Mouse (Mus musculus): Measurements from ENCODE around the gene Inpp5a. TPM values are rescaled to one million over a fixed set of nuclear protein-coding genes. Genes with fewer than 3 reads are reported as not detected.
"Not testable (repeated sequence)": the region's sequence is repeated elsewhere in the genome, so short reads cannot be mapped to it uniquely, and the experiment has no call there.

Inpp5a gene
- polyA plus RNA-seq, 1 experiment from 2014 or later = 17.4 TPM

DNA sequence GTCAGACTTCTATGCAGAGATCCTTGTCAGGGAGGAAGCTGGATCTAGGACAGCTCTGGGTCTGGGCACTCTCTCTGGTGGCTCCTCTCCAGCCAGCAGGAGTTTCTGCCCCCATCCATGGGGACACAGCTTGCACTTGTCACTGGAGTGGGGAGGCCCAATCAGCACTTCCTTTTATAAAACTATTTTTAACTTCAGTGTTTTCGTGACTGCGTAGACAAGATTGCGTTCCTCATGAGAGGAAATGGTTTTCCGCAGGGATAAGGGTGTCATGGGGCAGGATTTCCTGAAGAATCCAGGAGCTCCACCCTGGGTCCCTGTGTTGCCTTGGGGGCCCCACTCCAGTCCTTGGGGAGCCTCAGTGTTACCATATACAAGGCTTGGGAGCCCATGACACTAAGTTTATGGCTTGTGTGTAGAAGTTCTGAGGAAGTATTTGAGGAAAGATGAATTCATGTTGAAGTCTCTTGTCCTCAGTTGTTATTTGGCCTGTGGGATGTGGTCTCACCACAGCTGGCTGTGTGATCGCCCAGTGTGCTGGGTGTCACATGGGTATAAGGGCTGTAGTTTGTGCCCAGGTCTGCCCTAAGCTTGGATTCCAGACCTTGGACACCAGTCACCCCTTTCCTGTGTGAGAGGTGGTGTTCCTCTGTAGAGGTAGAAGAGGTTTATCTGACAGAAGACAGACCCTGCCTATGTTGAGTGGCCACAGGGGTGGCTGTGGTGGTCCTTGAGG lies 45.4 kb downstream of the Inpp5a start:
- no peak overlapping the region for H3K9ac ChIP-seq (ENCODE audit: low read depth, low read length)
- H3K4me2 ChIP-seq (ENCODE audit: low read length) = no peak overlapping the region
- H3K9me3 ChIP-seq (ENCODE audit: control insufficient read depth, low read length) = no peaks in the 10 kb centered on the region
- H3K36me3 ChIP-seq (ENCODE audit: control insufficient read depth, insufficient read depth, low read length) = no peaks in the 10 kb centered on the region
- WGBS = 86% methylated on average over 5 of the region's 5 CpGs
- ATAC-seq = no peak
- no peaks in the 10 kb centered on the region for H3K27me3 ChIP-seq (replicated peaks; ENCODE audit: control insufficient read depth, insufficient read depth, low read length)
- no peak overlapping the region for H3K27ac ChIP-seq (ENCODE audit: low read depth, low read length)
- no peak overlapping the region for H3K4me3 ChIP-seq (ENCODE audit: low read length)
- peaks cover 6% of the 10 kb centered on the region for H3K4me1 ChIP-seq (ENCODE audit: control insufficient read depth, insufficient read depth, low read depth, low read length)

GRCm38 (mm10) chr7:139434931-139435330 lies 46.0 kb downstream of the Inpp5a start:
- not testable (repeated sequence) for H3K4me1 ChIP-seq (ENCODE audit: control insufficient read depth, insufficient read depth, low read depth, low read length); ATAC-seq; H3K27ac ChIP-seq (ENCODE audit: low read depth, low read length); H3K9ac ChIP-seq (ENCODE audit: low read depth, low read length); H3K27me3 ChIP-seq (replicated peaks; ENCODE audit: control insufficient read depth, insufficient read depth, low read length); H3K9me3 ChIP-seq (ENCODE audit: control insufficient read depth, low read length); H3K4me3 ChIP-seq (ENCODE audit: low read length); H3K36me3 ChIP-seq (ENCODE audit: control insufficient read depth, insufficient read depth, low read length); H3K4me2 ChIP-seq (ENCODE audit: low read length)
- WGBS = 95% methylated on average over 2 of the region's 2 CpGs

- Histone ChIP-seq H3K4me1 (ENCODE audit: control insufficient read depth, insufficient read depth, low read depth, low read length) (peaks cover 6% of the 10 kb centered on the region), H3K4me3 (ENCODE audit: low read length) (no peak overlapping the region), H3K9me3 (ENCODE audit: control insufficient read depth, low read length) (no peaks in the 10 kb centered on the region), H3K4me2 (ENCODE audit: low read length) (no peak overlapping the region), H3K27me3 (replicated peaks; ENCODE audit: control insufficient read depth, insufficient read depth, low read length) (no peaks in the 10 kb centered on the region), H3K36me3 (ENCODE audit: control insufficient read depth, insufficient read depth, low read length) (no peaks in the 10 kb centered on the region), H3K27ac (ENCODE audit: low read depth, low read length) (no peak overlapping the region), H3K9ac (ENCODE audit: low read depth, low read length) (no peak overlapping the region)
- no peak for ATAC-seq
Measured at GRCm38 (mm10) chr7:139435749-139436148, 46.8 kb downstream of the Inpp5a start.

DNA sequence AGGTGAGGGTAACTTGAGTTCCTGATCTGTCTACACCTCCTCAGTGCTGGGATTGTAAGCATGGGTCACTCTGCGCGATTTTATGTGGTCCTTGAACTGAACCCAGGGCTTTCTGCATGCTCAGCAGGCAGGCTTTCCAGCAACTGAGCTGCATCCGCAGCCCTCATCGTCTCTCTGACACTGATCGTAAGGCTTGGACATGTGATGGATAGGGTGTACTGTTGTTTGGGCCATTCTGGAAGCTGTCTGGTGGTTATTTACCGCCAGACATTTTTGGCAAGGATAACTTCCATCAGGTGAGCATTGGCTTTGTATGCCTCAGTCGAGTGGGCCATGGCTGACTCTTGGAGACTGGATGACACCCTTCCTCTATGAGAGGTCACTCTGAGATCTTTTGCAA lies 48.0 kb downstream of the Inpp5a start:
- Histone ChIP-seq H3K9ac (ENCODE audit: low read depth, low read length) (no peak overlapping the region), H3K4me3 (ENCODE audit: low read length) (no peak overlapping the region), H3K9me3 (ENCODE audit: control insufficient read depth, low read length) (no peaks in the 10 kb centered on the region), H3K4me2 (ENCODE audit: low read length) (no peak overlapping the region), H3K27me3 (replicated peaks; ENCODE audit: control insufficient read depth, insufficient read depth, low read length) (no peaks in the 10 kb centered on the region), H3K4me1 (ENCODE audit: control insufficient read depth, insufficient read depth, low read depth, low read length) (peaks cover 10% of the 10 kb centered on the region), H3K36me3 (ENCODE audit: control insufficient read depth, insufficient read depth, low read length) (no peaks in the 10 kb centered on the region), H3K27ac (ENCODE audit: low read depth, low read length) (no peak overlapping the region)
- ATAC-seq = no peak
- WGBS = 80% methylated on average over 7 of the region's 7 CpGs

DNA sequence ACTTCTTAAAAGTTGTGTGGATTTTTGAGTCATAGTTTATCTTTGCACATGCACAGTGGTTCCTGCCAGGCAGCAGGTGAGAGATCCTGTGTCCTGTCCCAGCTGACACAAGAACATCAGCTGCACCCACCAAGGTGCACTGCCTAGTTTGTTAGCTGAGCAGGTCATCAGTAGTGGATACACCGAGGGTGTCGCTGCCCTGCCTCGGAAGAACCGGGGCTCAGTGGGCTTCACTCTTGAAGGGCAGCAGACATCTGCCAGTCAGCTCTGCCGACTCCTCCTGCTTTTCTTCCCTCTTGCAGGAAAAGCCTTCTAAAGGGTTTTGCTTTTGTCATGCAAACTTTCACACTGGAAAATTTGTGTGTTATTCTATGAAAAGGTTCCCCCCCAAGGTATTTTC lies 48.6 kb downstream of the Inpp5a start:
- Histone ChIP-seq H3K27ac (ENCODE audit: low read depth, low read length) (no peak overlapping the region), H3K4me2 (ENCODE audit: low read length) (no peak overlapping the region), H3K9me3 (ENCODE audit: control insufficient read depth, low read length) (no peaks in the 10 kb centered on the region), H3K36me3 (ENCODE audit: control insufficient read depth, insufficient read depth, low read length) (no peaks in the 10 kb centered on the region), H3K27me3 (replicated peaks; ENCODE audit: control insufficient read depth, insufficient read depth, low read length) (no peaks in the 10 kb centered on the region), H3K4me1 (ENCODE audit: control insufficient read depth, insufficient read depth, low read depth, low read length) (peaks cover 10% of the 10 kb centered on the region), H3K4me3 (ENCODE audit: low read length) (no peak overlapping the region), H3K9ac (ENCODE audit: low read depth, low read length) (no peak overlapping the region)
- WGBS = 49% methylated on average over 5 of the region's 5 CpGs
- no peak for ATAC-seq

DNA sequence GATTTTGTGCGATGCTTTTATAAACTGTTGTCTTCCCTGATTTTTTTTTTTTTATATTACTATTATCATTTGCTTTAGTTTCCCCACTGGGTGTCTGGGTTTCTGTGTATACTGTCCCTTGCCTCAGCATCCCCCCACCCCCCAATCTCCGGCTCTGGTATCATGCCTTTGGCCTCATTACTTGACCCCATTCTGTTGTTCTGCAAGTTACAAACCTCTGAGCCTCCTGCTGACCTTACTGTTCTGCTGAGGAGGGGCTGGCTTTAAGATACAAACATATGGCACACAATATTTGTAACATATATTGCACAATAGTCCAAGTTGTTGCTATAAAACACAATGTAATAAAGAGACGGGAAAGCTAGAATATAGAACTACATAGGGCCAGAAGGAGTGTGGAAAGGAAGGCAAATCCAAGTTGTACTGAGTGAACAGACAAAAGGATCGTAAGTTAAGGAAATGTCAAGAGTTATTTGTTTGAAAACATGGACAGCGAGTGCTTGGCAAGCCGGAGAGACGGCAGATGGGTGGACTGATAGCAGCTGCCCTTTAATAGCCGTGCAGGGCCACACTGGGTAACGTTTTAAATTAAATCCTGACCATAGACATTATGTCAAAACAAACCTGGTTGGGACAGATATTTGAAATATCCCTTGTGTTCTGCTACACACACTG lies 49.2 kb downstream of the Inpp5a start:
- Histone ChIP-seq H3K27me3 (replicated peaks; ENCODE audit: control insufficient read depth, insufficient read depth, low read length) (no peaks in the 10 kb centered on the region), H3K4me1 (ENCODE audit: control insufficient read depth, insufficient read depth, low read depth, low read length) (peaks cover 10% of the 10 kb centered on the region), H3K4me3 (ENCODE audit: low read length) (no peak overlapping the region), H3K9ac (ENCODE audit: low read depth, low read length) (no peak overlapping the region), H3K4me2 (ENCODE audit: low read length) (no peak overlapping the region), H3K9me3 (ENCODE audit: control insufficient read depth, low read length) (no peaks in the 10 kb centered on the region), H3K27ac (ENCODE audit: low read depth, low read length) (no peak overlapping the region), H3K36me3 (ENCODE audit: control insufficient read depth, insufficient read depth, low read length) (no peaks in the 10 kb centered on the region)
- WGBS = 40% methylated on average over 9 of the region's 9 CpGs
- no peak for ATAC-seq

GRCm38 (mm10) chr7:139438601-139438945 lies 49.7 kb downstream of the Inpp5a start:
- Histone ChIP-seq H3K36me3 (ENCODE audit: control insufficient read depth, insufficient read depth, low read length) (no peaks in the 10 kb centered on the region), H3K9ac (ENCODE audit: low read depth, low read length) (no peak overlapping the region), H3K4me2 (ENCODE audit: low read length) (no peak overlapping the region), H3K27me3 (replicated peaks; ENCODE audit: control insufficient read depth, insufficient read depth, low read length) (no peaks in the 10 kb centered on the region), H3K4me3 (ENCODE audit: low read length) (no peak overlapping the region), H3K9me3 (ENCODE audit: control insufficient read depth, low read length) (no peaks in the 10 kb centered on the region), H3K4me1 (ENCODE audit: control insufficient read depth, insufficient read depth, low read depth, low read length) (peaks cover 10% of the 10 kb centered on the region), H3K27ac (ENCODE audit: low read depth, low read length) (no peak overlapping the region)
- WGBS = 60% methylated on average over 4 of the region's 4 CpGs
- no peak; the same call in 1 of the 2 replicates for ATAC-seq

DNA sequence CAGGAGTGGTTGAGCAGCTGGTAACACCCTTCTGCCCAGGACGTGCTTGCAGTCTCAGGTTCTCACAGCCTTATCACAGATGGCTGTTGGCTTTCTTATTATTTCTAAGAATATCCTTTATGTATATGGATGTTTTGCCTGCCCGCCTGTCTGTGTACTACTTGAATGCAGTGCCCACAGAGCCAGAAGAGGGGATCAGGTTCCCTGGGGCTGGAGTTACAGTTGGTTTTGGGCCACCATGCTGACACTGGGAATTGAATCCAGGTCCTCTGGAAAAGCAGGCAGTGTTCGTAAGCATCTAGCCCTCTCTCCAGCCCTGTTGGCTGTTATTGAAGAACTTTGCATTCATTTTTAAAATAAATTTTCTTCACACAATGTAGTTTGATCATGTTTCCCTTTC lies 50.1 kb downstream of the Inpp5a start:
- peaks cover 10% of the 10 kb centered on the region for H3K4me1 ChIP-seq (ENCODE audit: control insufficient read depth, insufficient read depth, low read depth, low read length)
- ATAC-seq = no peak
- no peak overlapping the region for H3K4me3 ChIP-seq (ENCODE audit: low read length)
- H3K9ac ChIP-seq (ENCODE audit: low read depth, low read length) = no peak overlapping the region
- no peaks in the 10 kb centered on the region for H3K9me3 ChIP-seq (ENCODE audit: control insufficient read depth, low read length)
- no peaks in the 10 kb centered on the region for H3K27me3 ChIP-seq (replicated peaks; ENCODE audit: control insufficient read depth, insufficient read depth, low read length)
- H3K27ac ChIP-seq (ENCODE audit: low read depth, low read length) = no peak overlapping the region
- H3K4me2 ChIP-seq (ENCODE audit: low read length) = no peak overlapping the region
- no peaks in the 10 kb centered on the region for H3K36me3 ChIP-seq (ENCODE audit: control insufficient read depth, insufficient read depth, low read length)
- 62% methylated on average over 3 of the region's 3 CpGs for WGBS

- H3K4me1 ChIP-seq (ENCODE audit: control insufficient read depth, insufficient read depth, low read depth, low read length) = peaks cover 10% of the 10 kb centered on the region
- H3K9me3 ChIP-seq (ENCODE audit: control insufficient read depth, low read length) = no peaks in the 10 kb centered on the region
- H3K36me3 ChIP-seq (ENCODE audit: control insufficient read depth, insufficient read depth, low read length) = no peaks in the 10 kb centered on the region
- H3K4me2 ChIP-seq (ENCODE audit: low read length) = no peak overlapping the region
- no peak overlapping the region for H3K4me3 ChIP-seq (ENCODE audit: low read length)
- no peaks in the 10 kb centered on the region for H3K27me3 ChIP-seq (replicated peaks; ENCODE audit: control insufficient read depth, insufficient read depth, low read length)
- 83% methylated on average over 6 of the region's 6 CpGs for WGBS
- H3K9ac ChIP-seq (ENCODE audit: low read depth, low read length) = no peak overlapping the region
- no peak for ATAC-seq
- no peak overlapping the region for H3K27ac ChIP-seq (ENCODE audit: low read depth, low read length)
Measured at GRCm38 (mm10) chr7:139439922-139440895, 51.3 kb downstream of the Inpp5a start.
